Mouse (Mus musculus) forebrain, embryonic 11.5 days (tissue): ENCODE measurements around the gene Pigg. TPM values are rescaled to one million over a fixed set of nuclear protein-coding genes. Genes with fewer than 3 reads are reported as not detected.
A peak's percentile ranks its signal among the peaks of the same experiment; 100 is the strongest.

Experiments
- ATAC-seq: fragments of 200-750 bp; cut with Nextera tagmentation; replicated peaks from 2 replicates; pipeline ENCODE4 v1.8.0; 2017; ENCODE audit warnings: moderate TSS enrichment; ENCODE audit not compliant: low FRiP score
- DNase-seq: peaks from one replicate; pipeline ENCODE4 v3.0.0-alpha.2; 2017; ENCODE audit warnings: low spot score
- H3K27ac ChIP-seq: fragments of 300-500 bp; sonication (generic); 2 replicates; pipeline ENCODE4 v1.5.1; 2014; ENCODE audit warnings: low read depth, low read length
- H3K27me3 ChIP-seq: fragments of 300-500 bp; sonication (generic); 2 replicates; pipeline ENCODE4 v1.6.1; 2014; ENCODE audit warnings: mild to moderate bottlenecking, low read length, mixed read lengths; ENCODE audit not compliant: control insufficient read depth, insufficient read depth
- H3K36me3 ChIP-seq: fragments of 300-500 bp; sonication (generic); 2 replicates; pipeline ENCODE4 v1.6.1; 2014; ENCODE audit warnings: mild to moderate bottlenecking, low read length, moderate library complexity, mixed read lengths; ENCODE audit not compliant: control insufficient read depth, insufficient read depth
- H3K4me1 ChIP-seq: fragments of 300-500 bp; sonication (generic); replicated peaks from 2 replicates; pipeline ENCODE4 v1.6.1; 2014; ENCODE audit warnings: low read length, mixed read lengths; ENCODE audit not compliant: control insufficient read depth, insufficient read depth
- H3K4me2 ChIP-seq: fragments of 300-500 bp; sonication (generic); 2 replicates; pipeline ENCODE4 v1.6.1; 2014; ENCODE audit warnings: low read depth, mild to moderate bottlenecking, low read length, moderate library complexity, mixed read lengths; ENCODE audit not compliant: severe bottlenecking
- H3K4me3 ChIP-seq: fragments of 300-500 bp; sonication (generic); 2 replicates; pipeline ENCODE4 v1.5.1; 2014; ENCODE audit warnings: low read depth, low read length
- H3K9ac ChIP-seq: fragments of 300-500 bp; sonication (generic); 2 replicates; pipeline ENCODE4 v1.6.1; 2014; ENCODE audit warnings: low read length
- H3K9me3 ChIP-seq: fragments of 300-500 bp; sonication (generic); 2 replicates; pipeline ENCODE4 v1.6.1; 2016; ENCODE audit warnings: low read length, mixed read lengths; ENCODE audit not compliant: control insufficient read depth
- WGBS: fragments of 180-500 bp; shearing (Covaris S2); extraction: QIAGEN DNeasy Blood & Tissue Kit; methylation state at CpG from one replicate; pipeline ENCODE4 v1.1.7; 2014; 5-methylcytosine and 5-hydroxymethylcytosine counted together
- polyA plus RNA-seq: library from polyadenylated mRNA; unstranded; fragments of >200 nt; fragmentation: Nextera tagmentation; extraction: Ambion mirVana; gene quantifications from 2 replicates; pipeline ENCODE4 v1.2.1, GENCODE M21; 2014

The Pigg gene
- polyA plus RNA-seq, 1 experiment from 2014 or later = 3.7 TPM

DNA sequence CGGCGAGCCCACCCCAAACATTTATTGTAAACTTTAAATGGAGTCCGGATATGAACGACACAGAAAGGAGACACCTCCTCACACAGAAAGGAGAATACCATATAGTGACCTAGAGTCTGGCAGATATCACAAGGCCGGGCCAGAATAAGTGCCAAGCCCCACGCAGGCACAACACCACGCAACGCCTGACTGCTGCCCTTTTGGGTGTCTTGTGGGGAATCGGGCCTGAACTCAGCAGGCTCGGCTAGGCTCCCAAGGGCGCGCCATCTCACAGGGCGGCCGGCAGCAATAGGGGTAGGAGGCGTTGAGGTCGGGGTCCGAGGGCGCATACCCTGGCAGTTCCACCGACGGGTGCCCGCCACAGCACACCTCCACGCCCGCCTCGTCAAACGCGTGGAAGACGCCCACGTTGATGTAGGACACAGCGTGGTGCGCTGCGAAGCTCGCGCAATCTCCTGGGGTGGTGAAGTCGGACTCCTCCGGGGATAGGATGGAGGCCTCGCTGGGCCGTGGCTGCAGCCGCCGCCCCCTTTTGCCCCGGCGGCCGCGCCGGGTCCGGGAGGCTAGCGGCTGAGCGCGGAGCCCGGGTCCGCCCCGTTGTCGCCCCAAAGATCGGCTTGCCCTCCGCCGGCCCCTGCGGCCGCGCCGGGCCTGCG lies 54.0 kb downstream of the Pigg start:
- Histone ChIP-seq H3K36me3 (no peaks in the 10 kb centered on the region), H3K27me3 (peaks cover 63% of the 10 kb centered on the region), H3K9ac (no peak overlapping the region), H3K4me1 (peaks cover 13% of the 10 kb centered on the region; the same call in 1 of the 2 replicates), H3K27ac (no peak overlapping the region), H3K4me2 (peak overlapping the region; percentile 89), H3K9me3 (no peaks in the 10 kb centered on the region), H3K4me3 (peak overlapping the region; percentile 53)
- DNase-seq = peak; percentile 56
- no peak; the same call in none of the 2 replicates for ATAC-seq
- WGBS = under 1% methylated on average over 60 of the region's 60 CpGs

DNA sequence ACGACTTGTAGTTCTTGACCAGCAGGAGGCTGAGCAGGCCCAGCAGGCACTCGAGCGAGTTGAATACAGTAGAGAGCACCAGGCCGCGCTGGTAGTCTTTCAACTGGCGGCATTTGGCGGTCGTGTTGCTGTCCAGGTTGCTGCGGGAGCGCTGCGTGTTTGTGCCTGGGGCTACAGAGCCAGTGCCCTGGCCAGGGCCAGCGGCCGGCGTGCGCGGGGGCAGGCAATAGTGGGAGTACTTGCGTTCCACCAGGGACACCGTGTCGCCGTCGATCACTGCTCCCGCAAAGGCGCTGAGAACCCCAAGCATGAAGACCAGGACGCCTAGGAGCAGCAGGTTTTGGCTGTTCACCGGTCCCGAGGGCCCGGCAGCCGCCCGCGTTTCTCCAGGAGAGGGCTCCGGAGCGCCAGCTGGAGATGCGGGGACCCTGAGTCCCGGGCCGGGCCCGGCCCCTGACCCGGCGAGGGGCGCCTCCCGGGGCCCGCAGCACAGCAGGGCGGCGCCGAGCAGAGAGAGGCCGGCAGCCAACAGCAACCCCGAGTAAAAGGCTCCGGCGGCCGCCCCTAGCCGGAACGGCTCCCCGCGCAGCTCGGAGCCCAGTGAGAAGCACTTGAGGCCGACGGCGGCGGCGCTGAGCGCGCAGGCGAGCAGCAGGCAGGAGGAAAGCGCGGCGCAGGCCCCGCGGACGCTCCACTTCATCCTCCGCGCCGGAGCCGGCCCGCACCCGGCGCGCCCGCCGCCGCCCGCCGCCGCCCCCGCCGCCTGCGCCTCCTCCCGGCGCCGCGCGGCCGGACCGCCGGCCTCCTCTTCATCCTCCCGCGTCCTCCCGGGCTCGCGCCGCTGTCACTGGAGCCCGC lies 54.8 kb downstream of the Pigg start:
- peaks cover 69% of the 10 kb centered on the region for H3K27me3 ChIP-seq
- H3K36me3 ChIP-seq = no peaks in the 10 kb centered on the region
- no peak overlapping the region for H3K27ac ChIP-seq
- peak overlapping the region; percentile 89 for H3K4me2 ChIP-seq
- WGBS = under 1% methylated on average over 62 of the region's 100 CpGs
- ATAC-seq (peak; percentile 45), DNase-seq (peak; percentile 73)
- H3K4me1 ChIP-seq = peaks cover 13% of the 10 kb centered on the region; the same call in 1 of the 2 replicates
- peak overlapping the region; percentile 40 for H3K9ac ChIP-seq
- H3K9me3 ChIP-seq = no peaks in the 10 kb centered on the region
- H3K4me3 ChIP-seq = peak overlapping the region; percentile 53

DNA sequence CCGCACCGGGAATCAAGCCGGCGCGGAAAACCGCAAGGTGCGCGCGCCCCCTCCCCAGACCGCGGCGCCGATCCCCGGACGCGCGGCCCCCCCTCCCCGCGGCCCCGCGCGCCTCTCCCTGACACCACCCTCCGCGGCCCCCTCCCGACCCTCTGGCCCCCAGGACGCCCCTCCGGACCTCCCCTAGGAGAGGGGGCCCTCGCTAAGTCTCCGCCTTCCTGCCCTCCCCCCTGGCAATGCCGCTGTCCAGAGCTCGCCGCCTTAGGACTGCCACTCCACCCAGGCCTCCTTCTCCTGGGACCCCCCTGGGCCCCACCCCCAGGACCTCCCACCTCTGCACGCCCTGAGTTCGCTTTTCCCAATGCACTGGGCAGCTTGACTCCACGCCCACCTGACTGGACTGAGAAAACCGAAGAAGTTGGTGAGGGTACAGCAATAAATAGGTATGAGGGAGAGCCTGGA lies 55.5 kb downstream of the Pigg start, which contains the start of gene Gm42517:
Gene Gm42517 (minus strand): TSS at position 52 of the 462 bp plus-strand sequence.
- peak within 1 kb of the TSS; percentile 89 for H3K4me2 ChIP-seq
- H3K36me3 ChIP-seq = no peaks in the 10 kb centered on the region
- H3K27me3 ChIP-seq = peaks cover 69% of the 10 kb centered on the region
- peak within 1 kb of the TSS; percentile 53 for H3K4me3 ChIP-seq
- H3K9me3 ChIP-seq = no peaks in the 10 kb centered on the region
- ATAC-seq (peak; percentile 19; the same call in 1 of the 2 replicates), DNase-seq (peak; percentile 58)
- H3K4me1 ChIP-seq = peaks cover 13% of the 10 kb centered on the region; the same call in 1 of the 2 replicates
- no peak within 1 kb of the TSS for H3K27ac ChIP-seq
- peak within 1 kb of the TSS; percentile 40 for H3K9ac ChIP-seq
- 3% methylated on average over 19 of the region's 36 CpGs for WGBS

DNA sequence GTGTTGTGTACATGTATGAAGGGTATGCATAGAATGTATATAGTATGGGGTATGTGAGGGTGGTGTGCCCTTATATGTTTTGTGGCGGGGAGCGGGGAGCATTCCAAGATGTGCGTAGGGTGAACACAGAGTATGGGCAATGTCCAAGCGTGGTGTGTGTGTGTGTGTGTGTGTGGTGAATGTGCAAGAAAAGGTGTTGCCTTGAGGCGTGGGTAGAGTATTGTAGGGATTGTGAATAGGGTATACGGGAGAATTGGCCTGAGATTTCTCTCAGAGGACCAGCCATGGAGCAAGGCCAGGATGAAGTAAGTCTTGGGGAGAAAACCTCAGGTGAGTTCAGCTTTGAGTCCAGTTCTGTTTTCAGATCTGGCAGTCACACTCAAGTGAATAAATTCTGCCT lies 56.0 kb downstream of the Pigg start:
- DNase-seq = no peak

DNA sequence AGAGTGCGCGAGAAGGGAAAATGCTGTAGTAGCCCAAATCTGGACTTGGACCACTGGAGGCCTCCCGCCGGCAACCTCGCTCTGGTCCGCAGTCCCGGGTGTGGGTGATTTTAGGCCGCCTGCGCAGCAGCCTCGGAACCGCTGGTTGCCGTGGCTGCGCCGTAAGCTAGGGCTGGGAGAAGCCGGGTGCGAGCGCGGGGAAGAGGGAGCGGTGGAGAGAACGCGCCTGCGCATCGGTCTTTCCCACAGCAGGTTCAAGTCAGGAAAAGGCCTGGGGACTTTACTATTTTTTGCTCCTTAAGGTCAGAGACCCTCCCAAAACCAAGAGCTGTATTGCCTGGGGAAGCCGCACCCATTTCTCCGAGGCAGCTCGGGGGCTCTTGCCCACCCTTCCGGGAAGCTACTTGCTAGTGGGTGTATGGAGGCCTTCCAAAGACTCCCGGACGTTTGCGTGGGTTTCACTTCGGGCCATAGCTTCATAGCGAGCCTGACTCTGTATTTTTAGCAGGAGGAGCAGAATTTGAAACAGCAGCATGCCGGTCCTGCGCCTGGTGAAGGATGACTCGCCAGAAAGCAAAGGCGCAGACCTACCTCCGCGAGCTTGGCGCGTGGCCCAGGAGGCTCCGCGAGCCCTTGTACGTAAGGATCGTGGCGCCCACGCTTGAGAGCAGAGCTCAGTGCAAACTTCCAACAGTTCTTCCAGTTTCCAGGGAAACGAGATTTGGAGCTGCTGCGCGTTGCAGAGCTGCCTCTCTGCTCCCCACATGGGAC lies 56.6 kb downstream of the Pigg start:
- H3K4me3 ChIP-seq = peak overlapping the region; percentile 27
- no peaks in the 10 kb centered on the region for H3K9me3 ChIP-seq
- H3K36me3 ChIP-seq = no peaks in the 10 kb centered on the region
- H3K27ac ChIP-seq = no peak overlapping the region
- ATAC-seq (no peak), DNase-seq (peak; percentile 70)
- peaks cover 69% of the 10 kb centered on the region for H3K27me3 ChIP-seq
- H3K4me1 ChIP-seq = peaks cover 13% of the 10 kb centered on the region; the same call in 1 of the 2 replicates
- H3K4me2 ChIP-seq = peak overlapping the region; percentile 47
- H3K9ac ChIP-seq = no peak overlapping the region
- WGBS = under 1% methylated on average over 49 of the region's 49 CpGs

More for the DNA sequence above, 56.0 kb downstream of the Pigg start:
- Histone ChIP-seq H3K9me3 (no peaks in the 10 kb centered on the region), H3K36me3 (no peaks in the 10 kb centered on the region), H3K27me3 (peaks cover 69% of the 10 kb centered on the region), H3K4me3 (peak overlapping the region; percentile 27), H3K9ac (no peak overlapping the region), H3K4me2 (peak overlapping the region; percentile 47), H3K27ac (no peak overlapping the region), H3K4me1 (peaks cover 13% of the 10 kb centered on the region; the same call in 1 of the 2 replicates)
- ATAC-seq = peak; percentile 8; the same call in 1 of the 2 replicates
- WGBS = 4% methylated on average over 6 of the region's 6 CpGs

DNA sequence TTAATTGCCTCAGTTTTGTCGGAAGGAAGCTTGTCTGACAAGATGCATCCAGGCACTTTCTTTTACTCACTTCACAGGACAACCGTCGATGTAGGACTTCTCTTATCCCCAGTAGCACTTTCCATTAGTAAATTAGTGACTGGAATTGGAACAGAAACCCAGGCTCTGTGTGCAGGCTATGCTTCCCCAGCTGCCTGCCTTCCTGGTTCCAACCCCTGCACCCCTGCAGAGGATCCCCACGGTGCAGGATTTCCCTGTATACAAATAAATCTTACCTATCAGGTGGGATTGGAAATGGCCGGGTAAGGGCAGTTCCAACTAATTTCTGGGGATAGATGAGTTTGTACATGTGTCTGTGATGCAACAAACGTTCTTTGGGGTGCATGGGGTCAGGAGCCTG lies 57.6 kb downstream of the Pigg start:
- no peak overlapping the region for H3K27ac ChIP-seq
- 1% methylated on average over 6 of the region's 6 CpGs for WGBS
- no peak overlapping the region for H3K9ac ChIP-seq
- no peaks in the 10 kb centered on the region for H3K36me3 ChIP-seq
- H3K27me3 ChIP-seq = peaks cover 63% of the 10 kb centered on the region
- no peak overlapping the region for H3K4me3 ChIP-seq
- no peaks in the 10 kb centered on the region for H3K9me3 ChIP-seq
- no peak overlapping the region for H3K4me2 ChIP-seq
- no peak for DNase-seq
- H3K4me1 ChIP-seq = peaks cover 13% of the 10 kb centered on the region; the same call in 1 of the 2 replicates
- ATAC-seq = no peak

DNA sequence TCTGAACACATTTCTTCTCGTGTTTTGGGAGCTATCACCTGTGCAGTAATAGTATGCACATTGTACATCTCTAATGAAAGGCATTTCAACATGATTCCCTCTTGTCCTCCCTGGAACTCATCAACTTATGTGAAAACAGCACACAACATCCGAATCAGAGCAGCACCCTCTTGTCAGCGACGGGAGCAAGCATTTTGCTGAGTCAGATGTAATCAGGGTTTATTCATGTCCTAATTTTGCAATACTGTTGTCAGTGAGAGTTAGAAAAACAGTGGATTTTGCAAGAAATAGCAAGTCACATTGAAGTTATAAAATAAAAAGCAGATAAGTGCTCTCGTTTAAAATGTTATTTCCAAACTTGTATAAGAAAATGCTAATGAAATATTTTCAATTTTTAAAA lies 61.7 kb downstream of the Pigg start:
- DNase-seq (no peak), ATAC-seq (no peak)
- WGBS = 78% methylated on average over 5 of the region's 5 CpGs

DNA sequence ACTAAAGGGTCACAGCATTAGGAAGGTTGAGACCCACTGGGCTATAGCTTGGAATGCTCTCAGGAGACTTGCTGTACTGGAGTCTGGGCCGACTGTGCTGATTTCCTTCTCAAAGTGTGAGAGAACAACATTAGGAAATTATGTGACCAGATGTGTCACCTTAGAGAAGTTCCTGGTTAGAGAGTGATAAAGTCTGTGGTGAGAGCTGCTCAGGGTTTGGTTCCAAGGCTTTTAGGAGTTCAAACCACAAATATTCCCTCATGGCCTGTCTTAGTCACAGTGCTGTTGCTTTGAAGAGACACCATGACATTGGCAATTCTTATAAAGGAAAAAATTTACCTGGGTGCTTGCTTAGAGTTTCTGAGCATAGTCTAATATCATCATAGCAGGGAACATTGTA lies 63.6 kb downstream of the Pigg start:
- H3K9me3 ChIP-seq = no peaks in the 10 kb centered on the region
- H3K4me2 ChIP-seq = no peak overlapping the region
- 68% methylated on average over 1 of the region's 1 CpGs for WGBS
- no peak for ATAC-seq
- no peak overlapping the region for H3K9ac ChIP-seq
- H3K4me1 ChIP-seq = no peaks in the 10 kb centered on the region
- no peaks in the 10 kb centered on the region for H3K36me3 ChIP-seq
- no peak overlapping the region for H3K4me3 ChIP-seq
- no peak overlapping the region for H3K27ac ChIP-seq
- DNase-seq = no peak
- H3K27me3 ChIP-seq = peaks cover 7% of the 10 kb centered on the region; the same call in 1 of the 2 replicates

More for the DNA sequence above, 61.7 kb downstream of the Pigg start:
- H3K27ac ChIP-seq = no peak overlapping the region
- no peaks in the 10 kb centered on the region for H3K36me3 ChIP-seq
- H3K27me3 ChIP-seq = peaks cover 24% of the 10 kb centered on the region
- no peak overlapping the region for H3K9ac ChIP-seq
- no peaks in the 10 kb centered on the region for H3K4me1 ChIP-seq
- H3K4me3 ChIP-seq = no peak overlapping the region
- no peak overlapping the region for H3K4me2 ChIP-seq
- H3K9me3 ChIP-seq = no peaks in the 10 kb centered on the region
